Mouse (Mus musculus): Measurements from ENCODE around the gene Atg101. TPM values are rescaled to one million over a fixed set of nuclear protein-coding genes. Genes with fewer than 3 reads are reported as not detected.

The Atg101 gene
- polyA plus RNA-seq, 1 experiment from 2014 or later = 66.0 TPM

DNA sequence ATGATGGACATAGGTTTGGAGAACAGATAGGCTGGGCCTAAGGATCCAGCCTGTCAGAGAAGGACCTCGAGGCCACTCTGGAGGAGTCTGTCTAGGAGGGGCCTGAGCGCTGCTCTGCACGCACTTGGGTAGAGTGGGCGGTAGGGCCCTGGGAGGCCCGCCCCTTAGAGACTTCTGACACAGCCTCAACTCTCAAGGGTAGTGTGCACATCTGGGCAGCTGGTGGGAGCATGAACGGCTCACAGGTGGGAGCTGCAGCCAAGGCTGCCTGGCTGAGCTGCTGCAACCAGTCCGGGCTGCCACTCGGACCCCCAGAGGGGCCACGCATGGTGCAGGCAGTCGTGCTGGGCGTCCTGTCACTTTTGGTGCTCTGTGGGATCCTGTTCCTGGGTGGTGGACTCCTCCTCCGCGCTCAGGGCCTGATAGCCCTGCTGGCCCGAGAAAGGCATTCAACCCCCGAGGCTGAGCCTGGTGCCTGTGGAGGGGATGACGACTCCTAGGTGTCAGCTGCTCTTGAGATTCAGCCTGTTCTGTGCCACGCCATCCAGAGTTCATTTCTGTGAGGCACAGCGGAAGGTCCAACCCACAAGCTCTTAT, 9.1 kb downstream of the Atg101 start, which contains the start of gene 6030408B16Rik:
TSS of gene 6030408B16Rik (plus strand) at position 188 of the 597 bp plus-strand sequence.
- Histone ChIP-seq H3K4me2 (peak within 1 kb of the TSS; percentile 38), H3K4me3 (replicated peaks) (peak within 1 kb of the TSS; percentile 29)

DNA sequence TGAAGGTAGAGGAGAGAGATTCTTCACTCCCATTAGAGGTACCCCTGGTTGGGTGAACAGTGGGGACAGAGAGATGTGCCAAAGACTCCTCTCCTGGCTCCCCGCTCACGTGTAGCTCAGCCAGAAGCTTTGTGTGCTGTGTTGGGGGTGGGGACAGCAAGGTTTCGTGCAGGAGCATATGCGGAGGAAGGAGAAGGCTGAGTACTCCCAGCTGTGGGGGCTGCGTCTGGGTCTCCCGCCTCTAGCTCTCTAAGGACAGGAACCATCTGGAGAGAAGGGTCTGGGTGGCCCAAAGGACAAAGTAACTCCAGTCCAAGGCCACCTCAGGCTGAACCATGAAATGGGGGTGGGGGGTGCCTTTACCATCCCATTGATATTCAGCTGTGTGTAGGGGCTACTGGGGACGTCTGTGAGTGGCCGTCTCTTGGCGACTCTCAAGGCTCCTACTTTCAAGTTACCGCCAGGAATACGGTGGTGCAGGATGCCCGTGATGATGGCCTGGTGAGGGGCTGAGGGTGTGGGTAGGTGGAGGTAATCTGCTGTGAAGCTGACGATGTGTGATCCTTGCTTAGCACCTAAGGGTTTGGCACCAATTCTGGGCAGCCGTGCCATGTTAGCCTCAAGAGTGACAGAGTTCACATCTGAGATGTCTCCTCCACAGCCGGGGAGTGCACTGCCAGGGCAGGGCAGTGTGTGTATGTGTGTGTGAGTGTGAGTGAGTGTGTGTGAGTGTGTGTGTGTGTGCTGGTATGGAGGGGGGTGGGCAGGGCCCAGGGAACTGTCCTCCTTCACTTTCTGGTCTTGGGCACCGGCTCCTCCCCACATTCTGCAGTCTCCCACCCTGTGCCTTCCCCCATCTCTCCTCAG, 10.2 kb downstream of the Atg101 start:
- Histone ChIP-seq H3K9ac (no peak overlapping the region; the same call in 1 of the 2 replicates), H3K4me3 (replicated peaks) (peak overlapping the region; percentile 29), H3K9me3 (no peaks in the 10 kb centered on the region), H3K27me3 (replicated peaks) (no peaks in the 10 kb centered on the region), H3K27ac (peak overlapping the region; percentile 76), H3K4me2 (peak overlapping the region; percentile 38), H3K36me3 (peaks cover 20% of the 10 kb centered on the region), H3K4me1 (peaks cover 29% of the 10 kb centered on the region)
- peak; percentile 69; the same call in 1 of the 2 replicates for ATAC-seq (ENCODE audit: insufficient read depth, low FRiP score, low read depth)
- 35% methylated on average over 16 of the region's 16 CpGs for WGBS

More for the DNA sequence above, 9.1 kb downstream of the Atg101 start, which contains the start of gene 6030408B16Rik:
- Histone ChIP-seq H3K36me3 (peaks cover 30% of the 10 kb centered on the region), H3K27ac (peak within 1 kb of the TSS; percentile 73), H3K9ac (no peak within 1 kb of the TSS; the same call in 1 of the 2 replicates), H3K9me3 (no peaks in the 10 kb centered on the region), H3K27me3 (replicated peaks) (no peaks in the 10 kb centered on the region), H3K4me1 (peaks cover 25% of the 10 kb centered on the region)
- WGBS = 46% methylated on average over 18 of the region's 18 CpGs
- ATAC-seq (ENCODE audit: insufficient read depth, low FRiP score, low read depth) = no peak

GRCm38 (mm10) chr15:101295106-101295505, 11.0 kb downstream of the Atg101 start:
- no peaks in the 10 kb centered on the region for H3K9me3 ChIP-seq
- no peak for ATAC-seq (ENCODE audit: insufficient read depth, low FRiP score, low read depth)
- peaks cover 13% of the 10 kb centered on the region for H3K36me3 ChIP-seq
- H3K4me3 ChIP-seq (replicated peaks) = no peak overlapping the region
- peak overlapping the region; percentile 76 for H3K27ac ChIP-seq
- H3K4me1 ChIP-seq = peaks cover 32% of the 10 kb centered on the region
- peak overlapping the region; percentile 38 for H3K4me2 ChIP-seq
- no peaks in the 10 kb centered on the region for H3K27me3 ChIP-seq (replicated peaks)
- WGBS = 62% methylated on average over 7 of the region's 7 CpGs
- H3K9ac ChIP-seq = no peak overlapping the region

GRCm38 (mm10) chr15:101295616-101296015, 11.5 kb downstream of the Atg101 start:
- peaks cover 8% of the 10 kb centered on the region for H3K36me3 ChIP-seq
- H3K27ac ChIP-seq = peak overlapping the region; percentile 76; the same call in 1 of the 2 replicates
- no peaks in the 10 kb centered on the region for H3K9me3 ChIP-seq
- H3K9ac ChIP-seq = no peak overlapping the region
- H3K27me3 ChIP-seq (replicated peaks) = no peaks in the 10 kb centered on the region
- no peak for ATAC-seq (ENCODE audit: insufficient read depth, low FRiP score, low read depth)
- peaks cover 32% of the 10 kb centered on the region for H3K4me1 ChIP-seq
- WGBS = 88% methylated on average over 10 of the region's 10 CpGs
- H3K4me2 ChIP-seq = no peak overlapping the region
- no peak overlapping the region for H3K4me3 ChIP-seq (replicated peaks)

DNA sequence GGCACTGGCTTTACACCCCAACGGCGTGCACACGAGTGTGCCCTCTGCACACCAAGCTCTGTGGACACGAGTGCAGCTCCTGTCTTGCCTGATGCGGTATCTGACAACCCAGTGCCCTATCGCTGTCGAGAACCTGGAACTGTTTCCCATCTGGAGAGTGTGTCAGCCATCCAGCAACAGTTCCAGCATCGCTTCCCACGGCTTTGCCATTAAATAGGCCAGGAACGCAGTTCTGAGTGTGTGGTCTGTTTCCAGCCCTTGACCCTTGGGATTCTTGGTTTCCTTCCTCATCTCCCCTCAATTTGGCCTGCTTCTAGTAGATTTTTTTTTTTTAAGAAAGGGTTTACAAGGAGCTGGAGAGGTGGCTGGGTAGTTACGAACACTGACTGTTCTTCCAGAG, 12.0 kb downstream of the Atg101 start:
- H3K27me3 ChIP-seq (replicated peaks) = no peaks in the 10 kb centered on the region
- no peak overlapping the region for H3K4me3 ChIP-seq (replicated peaks)
- no peaks in the 10 kb centered on the region for H3K9me3 ChIP-seq
- peaks cover 4% of the 10 kb centered on the region; the same call in 1 of the 2 replicates for H3K36me3 ChIP-seq
- H3K4me1 ChIP-seq = peaks cover 32% of the 10 kb centered on the region
- WGBS = 74% methylated on average over 11 of the region's 11 CpGs
- H3K9ac ChIP-seq = no peak overlapping the region
- no peak for ATAC-seq (ENCODE audit: insufficient read depth, low FRiP score, low read depth)
- H3K4me2 ChIP-seq = no peak overlapping the region
- no peak overlapping the region for H3K27ac ChIP-seq

GRCm38 (mm10) chr15:101297988-101298387, 13.9 kb downstream of the Atg101 start:
- Histone ChIP-seq H3K27ac (no peak overlapping the region), H3K4me3 (replicated peaks) (no peak overlapping the region), H3K4me2 (no peak overlapping the region), H3K9me3 (no peaks in the 10 kb centered on the region), H3K27me3 (replicated peaks) (no peaks in the 10 kb centered on the region), H3K36me3 (no peaks in the 10 kb centered on the region), H3K4me1 (peaks cover 28% of the 10 kb centered on the region), H3K9ac (no peak overlapping the region)
- 57% methylated on average over 7 of the region's 7 CpGs for WGBS
- no peak for ATAC-seq (ENCODE audit: insufficient read depth, low FRiP score, low read depth)

GRCm38 (mm10) chr15:101298550-101298949, 14.5 kb downstream of the Atg101 start:
- Histone ChIP-seq H3K27me3 (replicated peaks) (no peaks in the 10 kb centered on the region), H3K27ac (no peak overlapping the region), H3K9me3 (no peaks in the 10 kb centered on the region), H3K9ac (no peak overlapping the region), H3K4me1 (peaks cover 23% of the 10 kb centered on the region), H3K4me3 (replicated peaks) (no peak overlapping the region), H3K36me3 (no peaks in the 10 kb centered on the region), H3K4me2 (no peak overlapping the region)
- ATAC-seq (ENCODE audit: insufficient read depth, low FRiP score, low read depth) = no peak
- WGBS = 24% methylated on average over 7 of the region's 7 CpGs

DNA sequence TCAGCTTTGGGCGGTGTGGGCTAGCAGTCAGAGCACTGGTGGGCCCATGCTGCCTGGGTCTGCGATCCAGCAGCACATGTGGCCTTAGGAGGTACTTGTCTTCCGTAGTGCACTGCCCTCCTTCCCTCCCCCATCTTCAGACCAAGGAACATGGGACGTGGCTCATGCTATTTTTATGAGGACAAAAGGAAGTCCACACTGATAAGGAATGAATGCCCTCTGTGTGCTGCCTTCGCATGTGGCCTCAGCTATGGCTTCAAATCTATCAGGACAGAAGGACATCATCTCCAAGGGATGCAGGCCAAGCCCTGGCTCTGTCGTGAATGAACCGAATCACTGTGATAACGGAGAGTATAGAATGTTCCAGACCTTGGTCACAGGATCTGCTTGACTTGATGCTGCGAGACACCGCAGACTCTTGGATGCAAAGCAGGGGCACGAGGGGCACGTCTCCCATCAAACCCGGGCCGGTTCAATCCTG, 15.4 kb downstream of the Atg101 start:
- H3K36me3 ChIP-seq = no peaks in the 10 kb centered on the region
- no peak overlapping the region for H3K4me3 ChIP-seq (replicated peaks)
- no peaks in the 10 kb centered on the region for H3K9me3 ChIP-seq
- no peak for ATAC-seq (ENCODE audit: insufficient read depth, low FRiP score, low read depth)
- H3K4me1 ChIP-seq = peaks cover 15% of the 10 kb centered on the region
- no peak overlapping the region for H3K27ac ChIP-seq
- 73% methylated on average over 14 of the region's 14 CpGs for WGBS
- H3K4me2 ChIP-seq = no peak overlapping the region
- H3K27me3 ChIP-seq (replicated peaks) = no peaks in the 10 kb centered on the region
- H3K9ac ChIP-seq = no peak overlapping the region

GRCm38 (mm10) chr15:101300128-101300527, 16.1 kb downstream of the Atg101 start:
- ATAC-seq (ENCODE audit: insufficient read depth, low FRiP score, low read depth) = no peak; the same call in 1 of the 2 replicates
- Histone ChIP-seq H3K27me3 (replicated peaks) (no peaks in the 10 kb centered on the region), H3K27ac (no peak overlapping the region), H3K4me2 (no peak overlapping the region), H3K4me1 (peaks cover 9% of the 10 kb centered on the region), H3K36me3 (no peaks in the 10 kb centered on the region), H3K9me3 (no peaks in the 10 kb centered on the region), H3K4me3 (replicated peaks) (no peak overlapping the region), H3K9ac (no peak overlapping the region)
- 61% methylated on average over 6 of the region's 6 CpGs for WGBS

- Histone ChIP-seq H3K4me2 (no peak overlapping the region), H3K27ac (no peak overlapping the region), H3K4me3 (replicated peaks) (no peak overlapping the region), H3K36me3 (no peaks in the 10 kb centered on the region), H3K9me3 (no peaks in the 10 kb centered on the region), H3K27me3 (replicated peaks) (no peaks in the 10 kb centered on the region), H3K9ac (no peak overlapping the region), H3K4me1 (peaks cover 7% of the 10 kb centered on the region)
- WGBS = 79% methylated on average over 3 of the region's 3 CpGs
- no peak for ATAC-seq (ENCODE audit: insufficient read depth, low FRiP score, low read depth)
These were observed 18.1 kb downstream of the Atg101 start for GRCm38 (mm10) chr15:101302201-101302600.

DNA sequence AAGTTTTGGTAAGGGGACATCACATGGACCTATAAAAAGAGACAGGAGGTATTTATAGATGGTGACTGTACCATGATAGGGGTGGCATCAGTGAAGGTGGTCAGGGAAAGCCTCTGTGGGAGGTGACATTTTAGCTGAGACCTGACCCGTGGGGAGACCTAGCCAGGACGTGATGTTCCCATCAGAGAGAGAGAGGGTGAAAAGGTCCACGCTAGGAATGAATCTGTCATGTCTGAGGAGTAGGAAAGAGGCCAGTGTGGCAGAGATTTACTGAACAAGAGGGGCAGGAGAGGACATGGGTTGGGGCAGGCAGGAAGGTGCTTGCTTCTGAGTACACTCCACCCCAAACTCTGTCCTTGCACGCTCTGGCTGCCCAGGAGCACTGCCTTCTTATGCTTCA, 19.8 kb downstream of the Atg101 start:
- H3K4me2 ChIP-seq = no peak overlapping the region
- H3K4me3 ChIP-seq (replicated peaks) = no peak overlapping the region
- no peaks in the 10 kb centered on the region for H3K36me3 ChIP-seq
- no peak overlapping the region for H3K9ac ChIP-seq
- ATAC-seq (ENCODE audit: insufficient read depth, low FRiP score, low read depth) = no peak
- WGBS = 79% methylated on average over 4 of the region's 4 CpGs
- no peaks in the 10 kb centered on the region for H3K27me3 ChIP-seq (replicated peaks)
- no peaks in the 10 kb centered on the region for H3K9me3 ChIP-seq
- no peak overlapping the region for H3K27ac ChIP-seq
- H3K4me1 ChIP-seq = peaks cover 4% of the 10 kb centered on the region

- no peak overlapping the region for H3K4me2 ChIP-seq
- ATAC-seq (ENCODE audit: insufficient read depth, low FRiP score, low read depth) = no peak
- 84% methylated on average over 4 of the region's 4 CpGs for WGBS
- H3K4me3 ChIP-seq (replicated peaks) = no peak overlapping the region
- no peaks in the 10 kb centered on the region for H3K36me3 ChIP-seq
- H3K27me3 ChIP-seq (replicated peaks) = no peaks in the 10 kb centered on the region
- H3K4me1 ChIP-seq = peaks cover 11% of the 10 kb centered on the region
- no peak overlapping the region for H3K27ac ChIP-seq
- no peak overlapping the region for H3K9ac ChIP-seq
- H3K9me3 ChIP-seq = no peaks in the 10 kb centered on the region
These were observed 22.4 kb downstream of the Atg101 start for GRCm38 (mm10) chr15:101306459-101306858.
